Mouse (Mus musculus) neural tube, embryonic 11.5 days (tissue): Measurements from ENCODE around the gene Mmp24. TPM values are rescaled to one million over a fixed set of nuclear protein-coding genes. Genes with fewer than 3 reads are reported as not detected.

Source experiments
- ATAC-seq: fragments of 200-750 bp; cut with Nextera tagmentation; 2 replicates; pipeline ENCODE4 v1.8.0; 2017; ENCODE audit warnings: moderate number of reproducible peaks, mild to moderate bottlenecking, moderate TSS enrichment, moderate library complexity; ENCODE audit not compliant: insufficient read depth, low FRiP score, low TSS enrichment
- DNase-seq: peaks from one replicate; pipeline ENCODE4 v3.0.0-alpha.2; 2015; ENCODE audit warnings: low spot score
- H3K27ac ChIP-seq: fragments of 300-500 bp; sonication (generic); 2 replicates; pipeline ENCODE4 v1.5.1; 2014; ENCODE audit warnings: low read depth, mild to moderate bottlenecking, low read length
- H3K27me3 ChIP-seq: fragments of 300-500 bp; sonication (generic); 2 replicates; pipeline ENCODE4 v1.6.1; 2014; ENCODE audit warnings: mild to moderate bottlenecking, low read length, mixed read lengths; ENCODE audit not compliant: control insufficient read depth, insufficient read depth
- H3K36me3 ChIP-seq: fragments of 300-500 bp; sonication (generic); 2 replicates; pipeline ENCODE4 v1.6.1; 2014; ENCODE audit warnings: mild to moderate bottlenecking, low read length, moderate library complexity, mixed read lengths; ENCODE audit not compliant: control insufficient read depth, insufficient read depth
- H3K4me1 ChIP-seq: fragments of 300-500 bp; sonication (generic); 2 replicates; pipeline ENCODE4 v1.6.1; 2014; ENCODE audit warnings: low read length, mixed read lengths; ENCODE audit not compliant: control insufficient read depth, insufficient read depth
- H3K4me2 ChIP-seq: fragments of 300-500 bp; sonication (generic); 2 replicates; pipeline ENCODE4 v1.6.1; 2014; ENCODE audit warnings: low read depth, mild to moderate bottlenecking, moderate library complexity
- H3K4me3 ChIP-seq: fragments of 300-500 bp; sonication (generic); 2 replicates; pipeline ENCODE4 v1.5.1; 2014; ENCODE audit warnings: low read depth, low read length
- H3K9ac ChIP-seq: fragments of 300-500 bp; sonication (generic); 2 replicates; pipeline ENCODE4 v1.6.1; 2014; ENCODE audit warnings: mild to moderate bottlenecking, low read length
- H3K9me3 ChIP-seq: fragments of 300-500 bp; sonication (generic); 2 replicates; pipeline ENCODE4 v1.6.1; 2016; ENCODE audit warnings: low read length; ENCODE audit not compliant: control insufficient read depth
- WGBS: fragments of 180-500 bp; shearing (Covaris S2); extraction: QIAGEN DNeasy Blood & Tissue Kit; methylation state at CpG from one replicate; pipeline ENCODE4 v1.1.7; 2014; 5-methylcytosine and 5-hydroxymethylcytosine counted together
- polyA plus RNA-seq: library from polyadenylated mRNA; unstranded; fragments of >200 nt; fragmentation: Nextera tagmentation; extraction: Ambion mirVana; gene quantifications from 2 replicates; pipeline ENCODE4 v1.2.1, GENCODE M21; 2014

Mmp24 gene
- polyA plus RNA-seq, 1 experiment from 2014 or later: 5.7 TPM

GRCm38 (mm10) chr2:155816179-155816578, 41.0 kb downstream of the Mmp24 start:
- ATAC-seq (no peak), DNase-seq (no peak)
- Histone ChIP-seq H3K36me3 (peaks cover 5% of the 10 kb centered on the region), H3K9ac (no peak overlapping the region), H3K9me3 (no peaks in the 10 kb centered on the region), H3K4me3 (no peak overlapping the region), H3K4me2 (no peak overlapping the region), H3K4me1 (peaks cover 13% of the 10 kb centered on the region; the same call in 1 of the 2 replicates), H3K27ac (no peak overlapping the region), H3K27me3 (no peaks in the 10 kb centered on the region)
- 93% methylated on average over 1 of the region's 1 CpGs for WGBS

DNA sequence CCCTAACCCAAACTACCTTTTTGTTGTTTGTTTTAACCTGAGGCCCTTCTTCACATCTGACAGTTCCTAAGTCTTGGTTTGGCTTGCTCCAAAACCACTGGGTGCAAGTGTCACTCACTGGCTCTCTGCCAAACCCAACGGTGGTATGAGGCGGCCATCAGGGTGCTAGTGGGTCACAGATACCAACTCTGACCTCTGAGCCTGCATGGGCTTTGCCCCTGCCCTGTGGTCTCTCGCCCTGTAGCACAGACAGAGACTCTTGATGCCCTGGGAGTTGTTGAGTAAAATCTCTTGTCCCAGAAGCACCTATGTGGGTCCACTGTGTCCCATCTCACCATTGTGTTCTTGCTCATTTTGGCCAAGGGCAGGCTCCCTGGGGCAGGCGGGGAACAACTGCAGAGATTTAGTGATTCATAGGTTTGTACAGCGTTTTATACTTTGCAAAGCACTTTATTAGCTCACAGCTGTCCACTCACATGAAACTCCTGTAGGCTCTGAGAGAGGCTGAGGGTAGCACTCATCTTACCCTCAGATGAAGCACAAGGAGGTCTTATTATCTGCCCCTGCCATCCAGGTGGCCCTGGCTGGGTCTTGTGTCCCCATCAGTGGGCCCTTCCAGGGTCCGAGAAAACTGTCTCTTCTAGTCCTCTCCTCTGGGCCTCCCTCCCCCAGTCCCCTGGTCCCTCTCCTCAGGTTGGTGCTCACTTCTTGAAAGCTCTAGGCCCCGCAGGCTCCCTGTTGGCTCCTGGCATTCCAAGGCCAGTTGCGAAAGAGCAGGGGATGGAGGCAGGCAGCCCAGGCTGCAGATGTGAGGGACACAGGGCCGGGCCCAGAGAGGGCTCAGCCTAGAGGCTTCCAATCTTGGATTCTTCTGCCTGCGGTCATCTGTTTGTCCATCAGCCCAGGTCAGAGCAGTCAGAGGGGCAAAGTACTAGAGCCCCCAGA, 42.4 kb downstream of the Mmp24 start:
- ATAC-seq (no peak), DNase-seq (no peak)
- Histone ChIP-seq H3K9me3 (no peaks in the 10 kb centered on the region), H3K36me3 (peaks cover 5% of the 10 kb centered on the region), H3K4me2 (peak overlapping the region; percentile 76; the same call in 1 of the 2 replicates), H3K4me1 (peaks cover 13% of the 10 kb centered on the region; the same call in 1 of the 2 replicates), H3K9ac (no peak overlapping the region; the same call in 1 of the 2 replicates), H3K27ac (no peak overlapping the region), H3K4me3 (peak overlapping the region; percentile 57; the same call in 1 of the 2 replicates), H3K27me3 (no peaks in the 10 kb centered on the region)
- 81% methylated on average over 10 of the region's 10 CpGs for WGBS

DNA sequence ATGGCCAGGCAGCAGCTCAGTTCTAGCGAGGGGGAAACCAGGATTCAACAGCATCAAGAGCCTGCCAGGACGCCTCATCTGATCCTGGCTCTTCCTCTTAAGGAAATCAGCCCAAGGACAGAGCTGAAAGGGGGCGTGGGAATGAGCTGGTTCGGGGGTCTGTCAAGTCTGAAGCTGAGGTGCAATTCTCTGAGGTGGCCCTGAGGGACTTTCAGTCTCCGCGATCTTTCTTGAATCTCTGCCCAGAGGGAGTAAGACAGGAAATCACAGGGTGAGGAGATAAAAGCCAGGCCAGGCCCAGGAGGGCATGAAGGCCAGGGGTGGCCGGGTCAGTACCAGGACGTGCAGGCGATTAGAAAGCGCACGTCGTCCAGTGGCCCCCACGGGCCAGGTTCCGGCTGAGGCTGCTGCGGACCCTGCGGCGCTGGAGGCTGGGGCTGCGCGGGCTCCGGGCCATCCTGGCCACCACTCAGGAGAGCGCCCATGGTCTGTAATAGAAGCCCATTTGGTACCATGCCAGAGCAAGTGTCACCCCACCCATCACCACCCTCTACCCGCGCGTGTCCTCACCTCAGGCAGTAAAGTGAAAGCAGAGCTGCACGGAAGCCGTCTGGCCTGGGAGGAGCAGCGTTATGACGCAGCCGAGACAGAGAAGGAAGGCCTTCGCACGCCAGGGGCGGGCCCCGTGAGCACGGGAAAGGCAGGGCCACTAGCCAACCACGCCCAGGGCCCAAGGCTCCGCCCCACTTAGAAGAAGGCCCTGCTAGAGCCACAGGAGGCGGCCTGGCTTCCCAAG, 43.7 kb downstream of the Mmp24 start:
- ATAC-seq: peak; percentile 89
- 4% methylated on average over 37 of the region's 37 CpGs for WGBS
- H3K27ac ChIP-seq: peak overlapping the region; percentile 68
- DNase-seq: peak; percentile 92
- H3K9me3 ChIP-seq: no peaks in the 10 kb centered on the region
- H3K9ac ChIP-seq: peak overlapping the region; percentile 64
- peak overlapping the region; percentile 76 for H3K4me2 ChIP-seq
- H3K4me3 ChIP-seq: peak overlapping the region; percentile 57
- H3K36me3 ChIP-seq: peaks cover 5% of the 10 kb centered on the region
- H3K27me3 ChIP-seq: no peaks in the 10 kb centered on the region
- peaks cover 13% of the 10 kb centered on the region; the same call in 1 of the 2 replicates for H3K4me1 ChIP-seq

- DNase-seq (no peak), ATAC-seq (no peak)
- Histone ChIP-seq H3K9ac (peak within 1 kb of the TSS; percentile 64), H3K4me3 (peak within 1 kb of the TSS; percentile 57), H3K4me1 (peaks cover 13% of the 10 kb centered on the region; the same call in 1 of the 2 replicates), H3K4me2 (peak within 1 kb of the TSS; percentile 76), H3K27me3 (no peaks in the 10 kb centered on the region), H3K9me3 (no peaks in the 10 kb centered on the region), H3K36me3 (peaks cover 5% of the 10 kb centered on the region), H3K27ac (peak within 1 kb of the TSS; percentile 68)
Observed at GRCm38 (mm10) chr2:155819392-155819448, 44.1 kb downstream of the Mmp24 start, which contains the start of gene BC029722. BC029722 (minus strand) TSS chr2:155819426.

- Histone ChIP-seq H3K4me3 (peak overlapping the region; percentile 57), H3K4me2 (peak overlapping the region; percentile 76), H3K27me3 (no peaks in the 10 kb centered on the region), H3K4me1 (peaks cover 13% of the 10 kb centered on the region; the same call in 1 of the 2 replicates), H3K9me3 (no peaks in the 10 kb centered on the region), H3K27ac (peak overlapping the region; percentile 68; the same call in 1 of the 2 replicates), H3K36me3 (peaks cover 5% of the 10 kb centered on the region), H3K9ac (peak overlapping the region; percentile 64; the same call in 1 of the 2 replicates)
- 63% methylated on average over 6 of the region's 6 CpGs for WGBS
- ATAC-seq (no peak; the same call in 1 of the 2 replicates), DNase-seq (no peak)
Observed at GRCm38 (mm10) chr2:155819449-155820251, 44.5 kb downstream of the Mmp24 start.

DNA sequence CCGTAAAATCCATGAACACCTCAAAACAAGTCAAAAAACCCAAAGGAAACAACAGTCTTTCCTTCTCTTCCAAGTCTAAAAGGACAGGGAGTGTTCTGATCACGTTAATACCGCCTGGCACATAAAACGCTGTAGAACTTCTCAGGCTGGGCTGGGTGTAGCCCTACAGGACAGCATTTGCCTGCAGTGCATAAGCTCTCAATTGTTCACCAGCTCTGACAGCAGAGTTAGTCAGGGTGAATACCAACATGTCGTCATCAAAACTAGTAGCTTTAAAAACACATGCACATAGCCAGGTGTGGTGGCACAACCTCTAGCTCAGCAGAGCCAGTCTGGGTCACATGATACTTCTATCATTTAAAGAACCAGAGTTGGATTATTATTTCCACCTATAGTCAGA, 45.6 kb downstream of the Mmp24 start:
- Histone ChIP-seq H3K9me3 (no peaks in the 10 kb centered on the region), H3K4me1 (peaks cover 17% of the 10 kb centered on the region; the same call in 1 of the 2 replicates), H3K27me3 (no peaks in the 10 kb centered on the region), H3K27ac (no peak overlapping the region), H3K9ac (no peak overlapping the region), H3K4me3 (no peak overlapping the region), H3K4me2 (no peak overlapping the region), H3K36me3 (peaks cover 5% of the 10 kb centered on the region)
- no peak for DNase-seq
- WGBS: 92% methylated on average over 5 of the region's 5 CpGs
- no peak for ATAC-seq

GRCm38 (mm10) chr2:155823722-155824121, 48.6 kb downstream of the Mmp24 start:
- WGBS: 98% methylated on average over 8 of the region's 8 CpGs
- Histone ChIP-seq H3K9me3 (no peaks in the 10 kb centered on the region), H3K27me3 (no peaks in the 10 kb centered on the region), H3K27ac (no peak overlapping the region), H3K4me2 (no peak overlapping the region), H3K36me3 (peaks cover 5% of the 10 kb centered on the region), H3K4me1 (peaks cover 17% of the 10 kb centered on the region; the same call in 1 of the 2 replicates), H3K9ac (no peak overlapping the region), H3K4me3 (no peak overlapping the region)
- ATAC-seq (no peak), DNase-seq (no peak)

GRCm38 (mm10) chr2:155825904-155826629, 50.9 kb downstream of the Mmp24 start:
- peak; percentile 41; the same call in 1 of the 2 replicates for ATAC-seq
- no peaks in the 10 kb centered on the region for H3K27me3 ChIP-seq
- peak; percentile 28 for DNase-seq
- WGBS: 2% methylated on average over 52 of the region's 52 CpGs
- H3K27ac ChIP-seq: no peak overlapping the region
- H3K4me2 ChIP-seq: peak overlapping the region; percentile 62
- H3K4me1 ChIP-seq: peaks cover 10% of the 10 kb centered on the region; the same call in 1 of the 2 replicates
- no peaks in the 10 kb centered on the region for H3K9me3 ChIP-seq
- H3K36me3 ChIP-seq: no peaks in the 10 kb centered on the region
- H3K9ac ChIP-seq: peak overlapping the region; percentile 77
- H3K4me3 ChIP-seq: peak overlapping the region; percentile 81
